Mouse (Mus musculus): Measurements from ENCODE around the gene Scn2b. TPM values are rescaled to one million over a fixed set of nuclear protein-coding genes. Genes with fewer than 3 reads are reported as not detected.

The Scn2b gene
- total RNA-seq, 2 experiments from 2014 or later: 75.1 to 79.0 TPM

- DNase-seq (ENCODE audit: low spot score in 2 of 2): no peak
Observed at GRCm38 (mm10) chr9:45119316-45119953, 1.9 kb downstream of the Scn2b start.

GRCm38 (mm10) chr9:45119954-45120530 lies 2.5 kb downstream of the Scn2b start:
- no peak for DNase-seq (ENCODE audit: low spot score in 2 of 2)

GRCm38 (mm10) chr9:45120567-45120966 lies 3.0 kb downstream of the Scn2b start:
- no peak for DNase-seq (ENCODE audit: low spot score in 2 of 2)

GRCm38 (mm10) chr9:45121001-45121400 lies 3.4 kb downstream of the Scn2b start:
- DNase-seq (ENCODE audit: low spot score in 2 of 2): no peak

GRCm38 (mm10) chr9:45121769-45122168 lies 4.2 kb downstream of the Scn2b start:
- DNase-seq (ENCODE audit: low spot score in 2 of 2): peak; percentile 81 to 83

- DNase-seq (ENCODE audit: low spot score in 2 of 2): peak; percentile 62 to 66
Observed at GRCm38 (mm10) chr9:45122209-45122761, 4.7 kb downstream of the Scn2b start.

- no peak for DNase-seq (ENCODE audit: low spot score in 2 of 2)
Observed at GRCm38 (mm10) chr9:45125211-45125610, 7.6 kb downstream of the Scn2b start.

GRCm38 (mm10) chr9:45126941-45127340 lies 9.4 kb downstream of the Scn2b start:
- no peak for DNase-seq (ENCODE audit: low spot score in 2 of 2)

- no peak for DNase-seq (ENCODE audit: low spot score in 2 of 2)
Observed at GRCm38 (mm10) chr9:45130119-45130518, 12.5 kb downstream of the Scn2b start.

GRCm38 (mm10) chr9:45133484-45134310 lies 16.1 kb downstream of the Scn2b start:
- peak; percentile 39 to 54 for DNase-seq (ENCODE audit: low spot score in 2 of 2)

GRCm38 (mm10) chr9:45136442-45137169 lies 19.0 kb downstream of the Scn2b start:
- no peak for DNase-seq (ENCODE audit: low spot score in 2 of 2)

- peak; percentile 37 to 39 for DNase-seq (ENCODE audit: low spot score in 2 of 2)
Observed at GRCm38 (mm10) chr9:45138191-45139032, 20.8 kb downstream of the Scn2b start, which contains the start of gene Scn4b. TSS of gene Scn4b (plus strand) at chr9:45138395.

- DNase-seq (ENCODE audit: low spot score in 2 of 2): no peak
Observed at GRCm38 (mm10) chr9:45139082-45139481, 21.5 kb downstream of the Scn2b start.

GRCm38 (mm10) chr9:45140945-45141344 lies 23.4 kb downstream of the Scn2b start:
- DNase-seq (ENCODE audit: low spot score in 2 of 2): no peak

- DNase-seq (ENCODE audit: low spot score in 2 of 2): no peak
Observed at GRCm38 (mm10) chr9:45142686-45143085, 25.1 kb downstream of the Scn2b start.

GRCm38 (mm10) chr9:45145533-45146266 lies 28.1 kb downstream of the Scn2b start:
- peak; percentile 18 to 22 for DNase-seq (ENCODE audit: low spot score in 2 of 2)

- DNase-seq (ENCODE audit: low spot score in 2 of 2): peak; percentile 88
Observed at GRCm38 (mm10) chr9:45146267-45146597, 28.6 kb downstream of the Scn2b start.

GRCm38 (mm10) chr9:45150933-45151332 lies 33.4 kb downstream of the Scn2b start:
- no peak for DNase-seq (ENCODE audit: low spot score in 2 of 2)

- DNase-seq (ENCODE audit: low spot score in 2 of 2): no peak
Observed at GRCm38 (mm10) chr9:45153361-45153760, 35.8 kb downstream of the Scn2b start.

- DNase-seq (ENCODE audit: low spot score in 2 of 2): no peak
Observed at GRCm38 (mm10) chr9:45167903-45168302, 50.3 kb downstream of the Scn2b start.

Data from layer of hippocampus, postnatal 10 days (tissue).